Mouse (Mus musculus) CH12.LX (cell line): ENCODE measurements around the gene Olfr286.

Source experiments
- BHLHE40 ChIP-seq: IDR thresholded peaks from 2 replicates; pipeline ENCODE4 v1.6.1; 2011; ENCODE audit warnings: mild to moderate bottlenecking, low read depth, low read length, improper control_type of control experiment
- CTCF ChIP-seq, 2 experiments: IDR thresholded peaks in 1 of 2; conservative IDR thresholded peaks in 1 of 2; 2 replicates each; pipeline ENCODE4 v1.5.1; 2011 to 2012; ENCODE audit warnings: low read depth in 2 of 2, low read length in 2 of 2, improper control_type of control experiment in 1 of 2, inconsistent platforms in 1 of 2, mild to moderate bottlenecking in 1 of 2, moderate library complexity in 1 of 2
- EP300 ChIP-seq: IDR thresholded peaks from 2 replicates; pipeline ENCODE4 v1.6.1; 2011; ENCODE audit warnings: low read length, improper control_type of control experiment
- ETS1 ChIP-seq: conservative IDR thresholded peaks from 2 replicates; pipeline ENCODE4 v1.6.1; 2012; ENCODE audit warnings: low read depth, mild to moderate bottlenecking, inconsistent platforms, low read length, improper control_type of control experiment, moderate library complexity
- MAFK ChIP-seq: IDR thresholded peaks from 2 replicates; pipeline ENCODE4 v1.6.1; 2011; ENCODE audit warnings: low read length, improper control_type of control experiment; ENCODE audit not compliant: insufficient replicate concordance
- NRF1 ChIP-seq: IDR thresholded peaks from 2 replicates; pipeline ENCODE4 v1.6.1; 2014; ENCODE audit warnings: low read depth, mild to moderate bottlenecking, inconsistent platforms, low read length, improper control_type of control experiment, moderate library complexity
- UBTF ChIP-seq: IDR thresholded peaks from 2 replicates; pipeline ENCODE4 v1.6.1; 2012; ENCODE audit warnings: low read depth, mild to moderate bottlenecking, inconsistent platforms, low read length, improper control_type of control experiment, moderate library complexity
- USF1 ChIP-seq: IDR thresholded peaks from 2 replicates; pipeline ENCODE4 v1.6.1; 2014; ENCODE audit warnings: low read depth, mild to moderate bottlenecking, inconsistent platforms, low read length, improper control_type of control experiment

- TF ChIP-seq NRF1 (no peak), CTCF (conservative IDR thresholded peaks at IDR 0.05 in 1 of 2, IDR thresholded peaks at IDR 0.05 in 1 of 2; ENCODE audit: low read depth in 2 of 2, low read length in 2 of 2) (no peak), ETS1 (no peak), MAFK (no peak), USF1 (no peak), UBTF (no peak), BHLHE40 (no peak), EP300 (no peak)
Observed at GRCm38 (mm10) chr15:98195442-98195841, 38.8 kb downstream of the Olfr286 start, which contains the start of gene Olfr288.
